Mouse (Mus musculus): ENCODE data around the gene Izumo1. TPM values are rescaled to one million over a fixed set of nuclear protein-coding genes. Genes with fewer than 3 reads are reported as not detected.

Izumo1 gene
- polyA plus RNA-seq, 1 experiment = 0.10 TPM

Other genes with a start within 250 kb of the Izumo1 start
- 854 and 909 TPM in 2 replicates for gene Snrnp70, start 226.1 kb upstream of the Izumo1 start, polyA plus RNA-seq (2012; rRNA removed)
- gene Kcna7, start 216.2 kb upstream of the Izumo1 start, polyA plus RNA-seq (2012; rRNA removed) = 0.06 TPM in 1 of 2 replicates, not detected in the other
- 0.12 and 0.23 TPM in 2 replicates for gene Ntf5, start 208.1 kb upstream of the Izumo1 start, polyA plus RNA-seq (2012; rRNA removed)
- not detected in 2 replicates for gene Lhb, start 201.0 kb upstream of the Izumo1 start, polyA plus RNA-seq (2012; rRNA removed)
- gene Gys1, start 187.0 kb upstream of the Izumo1 start, polyA plus RNA-seq (2012; rRNA removed) = 20.5 and 20.9 TPM in 2 replicates
- gene Ruvbl2, start 183.7 kb upstream of the Izumo1 start, polyA plus RNA-seq (2012; rRNA removed) = 46.9 and 47.2 TPM in 2 replicates
- 647 and 719 TPM in 2 replicates for gene Ftl1, start 161.9 kb upstream of the Izumo1 start, polyA plus RNA-seq (2012; rRNA removed)
- 108 and 110 TPM in 2 replicates for gene Bax, start 154.9 kb upstream of the Izumo1 start, polyA plus RNA-seq (2012; rRNA removed)
- 0.12 and 0.17 TPM in 2 replicates for gene Tulp2, start 139.9 kb upstream of the Izumo1 start, polyA plus RNA-seq (2012; rRNA removed)
- gene Gm45808, start 135.0 kb upstream of the Izumo1 start, polyA plus RNA-seq (2012; rRNA removed) = 0.23 TPM in 1 of 2 replicates, not detected in the other
- 8.0 and 8.8 TPM in 2 replicates for gene Dhdh, start 133.0 kb upstream of the Izumo1 start, polyA plus RNA-seq (2012; rRNA removed)
- 88.5 and 103 TPM in 2 replicates for gene Nucb1, start 111.4 kb upstream of the Izumo1 start, polyA plus RNA-seq (2012; rRNA removed)
- gene Ppp1r15a, start 95.5 kb upstream of the Izumo1 start, polyA plus RNA-seq (2012; rRNA removed) = 19.9 and 20.3 TPM in 2 replicates
- 5.4 and 8.5 TPM in 2 replicates for gene Plekha4, start 95.5 kb upstream of the Izumo1 start, polyA plus RNA-seq (2012; rRNA removed)
- 0.34 and 0.53 TPM in 2 replicates for gene Hsd17b14, start 66.9 kb upstream of the Izumo1 start, polyA plus RNA-seq (2012; rRNA removed)
- 22.6 and 23.2 TPM in 2 replicates for gene Bcat2, start 51.7 kb upstream of the Izumo1 start, polyA plus RNA-seq (2012; rRNA removed)
- not detected in 2 replicates for gene Fgf21, start 6.3 kb upstream of the Izumo1 start, polyA plus RNA-seq (2012; rRNA removed)
- gene Fut1, start 4.5 kb upstream of the Izumo1 start, polyA plus RNA-seq (2012; rRNA removed) = 0.08 TPM in 2 replicates
- 7.2 and 7.3 TPM in 2 replicates for gene Rasip1, start 5.7 kb downstream of the Izumo1 start, polyA plus RNA-seq (2012; rRNA removed)
- 5.9 and 6.6 TPM in 2 replicates for gene Mamstr, start 18.2 kb downstream of the Izumo1 start, polyA plus RNA-seq (2012; rRNA removed)
- gene Fut2, start 44.6 kb downstream of the Izumo1 start, polyA plus RNA-seq (2012; rRNA removed) = 0.13 and 0.16 TPM in 2 replicates
- gene Ntn5, start 62.2 kb downstream of the Izumo1 start, polyA plus RNA-seq (2012; rRNA removed) = 1.7 and 4.7 TPM in 2 replicates
- gene Sec1, start 72.6 kb downstream of the Izumo1 start, polyA plus RNA-seq (2012; rRNA removed) = 1.4 TPM in 2 replicates
- 283 and 318 TPM in 2 replicates for gene Car11, start 78.0 kb downstream of the Izumo1 start, polyA plus RNA-seq (2012; rRNA removed)
- gene Dbp, start 83.3 kb downstream of the Izumo1 start, polyA plus RNA-seq (2012; rRNA removed) = 208 and 221 TPM in 2 replicates
- 280 and 304 TPM in 2 replicates for gene Rpl18, start 93.6 kb downstream of the Izumo1 start, polyA plus RNA-seq (2012; rRNA removed)
- 22.4 and 23.3 TPM in 2 replicates for gene Sphk2, start 96.2 kb downstream of the Izumo1 start, polyA plus RNA-seq (2012; rRNA removed)
- gene Fam83e, start 99.4 kb downstream of the Izumo1 start, polyA plus RNA-seq (2012; rRNA removed) = 0.18 and 0.21 TPM in 2 replicates
- not detected in 2 replicates for gene Spaca4, start 104.0 kb downstream of the Izumo1 start, polyA plus RNA-seq (2012; rRNA removed)
- 170 and 198 TPM in 2 replicates for gene Lmtk3, start 161.9 kb downstream of the Izumo1 start, polyA plus RNA-seq (2012; rRNA removed)
- 15.2 and 17.7 TPM in 2 replicates for gene Sult2b1, start 162.9 kb downstream of the Izumo1 start, polyA plus RNA-seq (2012; rRNA removed)
- 158 and 167 TPM in 2 replicates for gene Cyth2, start 192.8 kb downstream of the Izumo1 start, polyA plus RNA-seq (2012; rRNA removed)
- gene Kcnj14, start 203.0 kb downstream of the Izumo1 start, polyA plus RNA-seq (2012; rRNA removed) = 2.1 and 2.6 TPM in 2 replicates
- gene Grwd1, start 209.1 kb downstream of the Izumo1 start, polyA plus RNA-seq (2012; rRNA removed) = 17.9 TPM in 2 replicates